Mouse (Mus musculus): ENCODE measurements around the gene Slc9a3r1.

DNA sequence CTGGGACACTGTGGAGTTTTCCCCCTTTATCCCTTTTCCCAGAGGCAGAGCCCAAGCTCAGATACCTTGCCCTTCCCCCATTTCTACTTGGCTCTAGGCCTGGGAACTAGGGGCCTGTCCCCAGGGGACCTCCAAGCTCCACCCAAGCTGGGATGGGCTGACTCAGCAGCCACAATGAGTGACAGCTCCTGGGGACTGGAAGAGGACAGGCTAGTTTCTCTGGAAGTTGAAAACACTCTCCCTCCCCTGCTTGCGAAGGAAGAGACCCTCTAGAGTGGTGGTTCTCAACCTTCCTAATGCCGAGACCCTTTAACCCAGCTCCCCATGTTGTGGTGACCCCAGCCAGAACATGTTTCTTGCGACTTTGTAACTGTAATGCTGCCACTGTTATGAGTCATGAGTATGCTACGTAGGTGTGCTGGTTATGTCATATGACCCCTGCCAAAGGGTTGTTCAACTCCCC lies 9.7 kb downstream of the Slc9a3r1 start:
- TF ChIP-seq CTCF (IDR thresholded peaks at IDR 0.05; ENCODE audit: extremely low read depth, insufficient read depth, insufficient read length, insufficient replicate concordance), result no peak
- TF ChIP-seq POLR2A (IDR thresholded peaks at IDR 0.05; ENCODE audit: low read depth, low read length), result no peak

Measured in spleen, adult 2 months (tissue).